22 mouse cellular contexts compared by ENCODE assay signal in the genomic region with DNA sequence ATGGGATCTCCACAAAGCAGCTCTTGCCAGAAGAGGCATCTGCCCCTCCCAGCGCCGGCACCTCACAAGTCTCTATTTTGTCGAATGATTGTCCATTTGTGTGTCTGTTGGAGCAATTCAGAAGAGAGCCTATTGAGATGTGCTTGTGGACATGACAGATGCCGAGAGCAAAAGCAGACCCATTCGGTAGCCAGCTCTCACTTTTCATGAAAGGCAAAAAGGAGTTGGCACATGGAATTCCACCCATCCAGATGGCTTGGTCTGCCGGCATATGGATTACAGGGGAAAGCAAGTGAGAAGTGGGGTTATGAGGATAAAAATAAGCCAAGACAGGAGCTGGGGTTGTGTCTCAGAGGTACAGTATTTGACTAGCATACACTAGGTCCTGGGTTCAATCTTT. TPM values are rescaled to one million over a fixed set of nuclear protein-coding genes. Genes with fewer than 3 reads are reported as not detected.
DNase-seq lines count a peak whose midpoint lies in the region; ATAC-seq lines count a peak whose summit lies in the region.
"Had no signal": no experiment of that assay in that cellular context is flagged by ENCODE, and none has a peak within 500 bp of the region (broad histone marks: within the 10 kb centered on the region; RNA-seq: fewer than 3 reads in every experiment).

No protein-coding gene starts in this region.

- H3K36me3 ChIP-seq in forebrain, embryonic 16.5 days (ENCODE audit: control insufficient read depth, insufficient read depth), result no peaks in the 10 kb centered on the region
- H3K36me3 ChIP-seq: embryonic facial prominence, embryonic 15.5 days; heart, embryonic 13.5 days; limb, embryonic 10.5 days; liver, embryonic 15.5 days had no signal

- no peaks in the 10 kb centered on the region for H3K27me3 ChIP-seq in forebrain, embryonic 16.5 days (replicated peaks; ENCODE audit: control insufficient read depth, insufficient read depth, low read length)
- H3K27me3 ChIP-seq: embryonic facial prominence, embryonic 15.5 days; heart, embryonic 13.5 days; liver, embryonic 15.5 days had no signal

- no peak overlapping the region for H3K27ac ChIP-seq in forebrain, embryonic 16.5 days (ENCODE audit: low read length)
- H3K27ac ChIP-seq: embryonic facial prominence, embryonic 15.5 days; heart, embryonic 13.5 days; limb, embryonic 10.5 days; liver, embryonic 15.5 days; macrophage had no signal

- no peak overlapping the region for H3K9ac ChIP-seq in forebrain, embryonic 16.5 days (replicated peaks; ENCODE audit: low read depth, low read length)
- H3K9ac ChIP-seq: embryonic facial prominence, embryonic 15.5 days; heart, embryonic 13.5 days; liver, embryonic 15.5 days had no signal

- H3K4me3 ChIP-seq in forebrain, embryonic 16.5 days (replicated peaks; ENCODE audit: low read length), result no peak overlapping the region
- H3K4me3 ChIP-seq: embryonic facial prominence, embryonic 15.5 days; heart, embryonic 13.5 days; limb, embryonic 10.5 days; liver, embryonic 15.5 days had no signal

- no peaks in the 10 kb centered on the region for H3K9me3 ChIP-seq in forebrain, embryonic 16.5 days (ENCODE audit: control insufficient read depth, low read length)
- H3K9me3 ChIP-seq: embryonic facial prominence, embryonic 15.5 days; heart, embryonic 13.5 days; limb, embryonic 10.5 days; liver, embryonic 15.5 days had no signal

- H3K4me2 ChIP-seq in forebrain, embryonic 16.5 days (ENCODE audit: low read length), result no peak overlapping the region
- H3K4me2 ChIP-seq: embryonic facial prominence, embryonic 15.5 days; heart, embryonic 13.5 days; liver, embryonic 15.5 days had no signal

- peaks cover 13% of the 10 kb centered on the region; the same call in 1 of the 2 replicates for H3K4me1 ChIP-seq in forebrain, embryonic 16.5 days (replicated peaks; ENCODE audit: control insufficient read depth, insufficient read depth, low read length)
- H3K4me1 ChIP-seq: embryonic facial prominence, embryonic 15.5 days; limb, embryonic 10.5 days; liver, embryonic 15.5 days had no signal

- 53% methylated on average over 6 of the region's 6 CpGs for WGBS in forebrain, embryonic 16.5 days

- peak; percentile 55 for ATAC-seq in frontal cortex, adult (ENCODE audit: low TSS enrichment)
- ATAC-seq in forebrain, embryonic 16.5 days, result peak; percentile 72
- ATAC-seq: midbrain, embryonic 16.5 days had no signal

- DNase-seq in frontal cortex, postnatal 14 days (ENCODE audit: low spot score in 2 of 2), result no peak
- peak; percentile 44 to 52 for DNase-seq in right cerebral cortex, postnatal 10 days (ENCODE audit: low spot score in 2 of 2)
- no peak for DNase-seq in right cerebral cortex, postnatal 14 days
- DNase-seq in layer of hippocampus, postnatal 36 days, result peak; percentile 61 to 64
- no peak for DNase-seq in thymus, postnatal 0 days (ENCODE audit: low spot score)
- no peak for DNase-seq in retina, embryonic 14.5 days (ENCODE audit: low spot score)
- DNase-seq: adrenal gland, postnatal 25 days; gastrocnemius, postnatal 14 days; thymus, postnatal 36 days had no signal

RNA-seq across cellular contexts. Expression of gene Krtap11-1, which starts 1.8 kb away (rescaled TPM):
- not detected in 2 replicates for polyA plus RNA-seq in forebrain, embryonic 16.5 days (2015; fragmentation: Nextera tagmentation; extraction: Ambion mirVana)
- not detected for total RNA-seq in layer of hippocampus, postnatal 36 days (2021)
- not detected in 2 replicates for polyA plus RNA-seq in thymus, postnatal 0 days (2015; fragmentation: Nextera tagmentation; extraction: Ambion mirVana)
- total RNA-seq: adrenal gland, postnatal 25 days; common myeloid progenitor, adult 5-6 weeks; ES-E14; gastrocnemius, postnatal 14 days had no signal
- polyA plus RNA-seq: heart, embryonic 13.5 days; kidney, embryonic 16.5 days; limb, embryonic 10.5 days; liver, embryonic 15.5 days; macrophage; midbrain, embryonic 16.5 days; neural tube, embryonic 14.5 days; stomach, embryonic 14.5 days had no signal

Comparison
In these comparisons a context has a peak if more than half of its experiments do, and no peak if none do; other contexts are left out.
1. DNase-seq: peak in right cerebral cortex, postnatal 10 days (2 of 2) and layer of hippocampus, postnatal 36 days (2 of 2); none in frontal cortex, postnatal 14 days (0 of 2), right cerebral cortex, postnatal 14 days (single experiment), thymus, postnatal 0 days (single experiment) and retina, embryonic 14.5 days (single experiment).